Mouse (Mus musculus): ENCODE results near the gene Akap3. TPM values are rescaled to one million over a fixed set of nuclear protein-coding genes. Genes with fewer than 3 reads are reported as not detected.

Gene Akap3
- polyA plus RNA-seq, 1 experiment from 2014 or later = 0.14 TPM

Other genes with a start within 250 kb of the Akap3 start
- gene Kcna1, start 206.7 kb upstream of the Akap3 start, polyA plus RNA-seq (2015; fragmentation: Nextera tagmentation; extraction: Ambion mirVana) = 1.2 and 1.4 TPM in 2 replicates
- 22.7 and 28.8 TPM in 2 replicates for gene Kcna6, start 112.4 kb upstream of the Akap3 start, polyA plus RNA-seq (2015; fragmentation: Nextera tagmentation; extraction: Ambion mirVana)
- 176 and 185 TPM in 2 replicates for gene Ndufa9, start 4.0 kb upstream of the Akap3 start, polyA plus RNA-seq (2015; fragmentation: Nextera tagmentation; extraction: Ambion mirVana)
- not detected in 2 replicates for gene Dyrk4, start 68.7 kb downstream of the Akap3 start, polyA plus RNA-seq (2015; fragmentation: Nextera tagmentation; extraction: Ambion mirVana)
- gene Rad51ap1, start 86.5 kb downstream of the Akap3 start, polyA plus RNA-seq (2015; fragmentation: Nextera tagmentation; extraction: Ambion mirVana) = 13.3 and 14.5 TPM in 2 replicates
- 31.8 and 36.2 TPM in 2 replicates for gene D6Wsu163e, start 86.9 kb downstream of the Akap3 start, polyA plus RNA-seq (2015; fragmentation: Nextera tagmentation; extraction: Ambion mirVana)
- not detected in 2 replicates for gene Fgf6, start 162.5 kb downstream of the Akap3 start, polyA plus RNA-seq (2015; fragmentation: Nextera tagmentation; extraction: Ambion mirVana)
- 0.26 and 0.39 TPM in 2 replicates for gene Fgf23, start 219.8 kb downstream of the Akap3 start, polyA plus RNA-seq (2015; fragmentation: Nextera tagmentation; extraction: Ambion mirVana)